Mouse (Mus musculus): ENCODE results near the gene Mical3.

The Mical3 gene

DNA sequence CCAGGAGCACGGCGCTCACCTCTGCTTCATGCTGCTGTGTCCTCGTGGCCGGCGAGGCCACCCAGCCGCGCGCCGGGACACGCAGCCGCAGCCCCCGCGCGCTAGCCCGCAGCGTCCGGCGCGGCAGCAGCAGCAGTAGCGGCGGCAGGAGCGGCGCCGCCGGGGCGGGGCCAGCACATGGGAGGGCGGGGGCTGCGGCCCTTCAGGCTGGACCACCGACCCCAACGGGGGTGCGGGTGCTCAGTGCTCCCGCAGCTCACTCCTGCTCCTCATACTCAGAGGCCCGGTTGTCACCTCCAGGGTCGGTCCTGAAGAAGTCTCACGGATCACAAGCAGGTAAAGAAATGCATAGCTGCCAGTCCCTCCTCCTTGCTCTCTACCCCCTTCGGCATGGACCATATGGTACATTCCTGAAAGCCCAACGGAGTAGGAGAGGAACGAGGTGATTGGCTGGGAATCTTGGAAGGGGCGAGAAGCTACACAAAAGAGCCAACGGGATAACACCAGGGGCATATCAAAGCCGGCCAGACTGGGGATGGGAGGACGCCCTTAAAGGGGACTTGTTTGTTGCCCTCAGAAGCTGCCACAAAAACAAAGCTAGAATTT lies 20.7 kb downstream of the Mical3 start:
- DNase-seq (ENCODE audit: low spot score in 2 of 2): peak; percentile 88 to 89

DNA sequence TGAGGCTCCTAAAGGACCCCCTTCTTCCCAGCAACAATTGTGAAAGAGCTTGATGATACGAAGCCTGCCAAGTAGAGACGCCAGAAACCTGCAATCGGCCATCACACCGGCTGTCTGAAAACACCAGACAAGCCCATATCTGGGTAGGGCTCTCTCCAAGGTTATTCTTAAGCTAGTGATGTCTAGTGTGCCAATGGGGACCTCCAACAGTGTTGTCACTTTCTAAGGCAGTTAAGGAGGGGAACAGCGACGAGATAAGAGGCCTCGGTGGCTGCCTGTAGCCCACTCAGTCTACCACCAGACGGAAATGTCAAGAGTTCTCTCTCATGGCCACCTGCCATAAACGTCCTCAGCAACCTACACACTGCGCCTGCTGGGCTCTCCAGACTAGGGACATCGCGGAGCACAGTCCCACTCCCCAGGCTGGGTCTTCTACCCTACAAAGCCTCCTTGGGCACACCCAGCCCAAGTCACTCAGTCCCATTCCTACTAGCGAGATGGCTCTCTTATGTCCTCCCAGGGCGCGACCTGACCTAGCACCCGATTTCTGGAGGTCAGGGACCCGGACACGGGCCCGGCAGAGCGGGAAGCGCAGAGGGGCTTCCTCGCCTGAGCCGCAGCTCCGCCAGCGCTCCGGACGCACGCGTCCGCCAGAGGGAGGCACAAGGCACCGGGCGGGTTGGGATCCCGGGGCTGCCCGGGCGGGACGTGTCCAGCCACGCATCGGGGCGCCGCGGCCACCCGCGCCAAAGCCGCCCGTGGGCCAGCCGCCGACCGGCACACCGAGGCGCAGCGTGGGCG lies 21.4 kb downstream of the Mical3 start:
- DNase-seq (ENCODE audit: low spot score in 2 of 2): no peak

DNA sequence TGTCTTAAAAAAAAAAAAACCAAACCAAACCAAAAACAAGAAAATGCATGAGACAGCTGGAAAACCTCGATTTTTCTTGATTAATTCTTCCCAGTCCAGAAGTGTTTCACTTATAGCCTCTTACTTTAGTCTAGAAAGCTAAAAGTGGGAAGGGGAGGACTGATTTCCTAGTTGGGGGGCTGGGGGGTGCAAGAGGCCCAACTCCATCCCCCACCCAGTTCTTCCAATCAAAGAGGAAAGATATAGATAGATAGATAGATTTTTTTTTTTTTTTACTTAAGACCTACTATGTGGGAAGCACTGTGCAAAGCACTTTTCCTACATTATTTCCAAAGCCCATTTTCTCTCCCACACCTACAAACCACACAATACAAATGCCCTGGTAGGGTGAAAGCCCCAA lies 22.7 kb downstream of the Mical3 start:
- no peak for DNase-seq (ENCODE audit: low spot score in 2 of 2)

DNA sequence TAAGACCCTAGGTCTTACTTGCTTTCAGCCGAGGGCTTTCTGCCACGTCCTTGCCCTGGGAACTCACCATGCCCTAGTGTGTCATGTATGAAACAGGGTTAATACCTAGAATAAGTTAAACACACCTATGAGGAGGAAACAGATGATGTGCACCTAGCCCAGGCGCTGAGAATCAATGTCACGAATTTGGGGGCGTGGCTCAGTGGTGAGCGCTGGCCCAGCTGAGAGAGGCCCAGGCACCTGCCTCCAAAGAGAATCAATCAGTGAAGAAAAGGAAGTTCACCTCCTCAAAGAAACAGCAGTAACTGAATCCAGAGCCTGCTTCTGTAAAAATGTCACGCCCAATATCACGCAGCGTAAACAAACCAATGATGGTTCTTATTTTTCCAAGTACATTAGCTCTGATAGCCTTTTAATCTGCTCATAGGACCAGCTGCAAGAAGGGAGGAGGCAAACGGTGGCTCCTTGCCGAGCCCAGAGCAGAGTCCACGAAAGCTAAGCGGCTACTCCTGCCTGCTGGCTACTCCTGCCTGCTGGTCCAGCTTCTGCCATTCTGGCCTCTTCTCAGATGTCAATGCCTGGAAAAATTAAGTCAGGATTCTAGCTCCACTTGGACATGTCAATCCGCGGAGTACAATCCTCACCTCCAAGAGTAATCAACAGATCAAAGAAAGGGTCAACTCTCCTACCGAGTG lies 23.9 kb downstream of the Mical3 start:
- no peak for DNase-seq (ENCODE audit: low spot score in 2 of 2)

DNA sequence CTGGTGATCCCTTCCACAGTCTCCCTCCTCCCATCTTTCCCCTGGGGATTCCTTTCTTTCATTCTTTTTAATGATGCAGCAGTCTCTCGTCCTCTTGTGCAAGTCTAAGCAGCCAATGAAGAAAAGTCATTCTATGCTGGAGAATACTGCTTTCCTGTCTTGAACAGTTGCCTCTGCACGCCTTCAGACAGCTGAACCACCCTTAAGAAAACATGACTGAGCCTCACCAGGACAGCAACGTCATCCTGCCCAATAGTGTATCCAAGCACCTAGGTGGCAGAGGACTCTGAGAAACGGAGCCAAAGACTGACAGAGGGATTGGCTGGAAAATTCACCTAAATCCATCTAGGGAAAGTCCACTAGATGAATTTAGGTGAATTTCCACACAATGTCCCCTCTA lies 25.1 kb downstream of the Mical3 start:
- DNase-seq (ENCODE audit: low spot score in 2 of 2): no peak

DNA sequence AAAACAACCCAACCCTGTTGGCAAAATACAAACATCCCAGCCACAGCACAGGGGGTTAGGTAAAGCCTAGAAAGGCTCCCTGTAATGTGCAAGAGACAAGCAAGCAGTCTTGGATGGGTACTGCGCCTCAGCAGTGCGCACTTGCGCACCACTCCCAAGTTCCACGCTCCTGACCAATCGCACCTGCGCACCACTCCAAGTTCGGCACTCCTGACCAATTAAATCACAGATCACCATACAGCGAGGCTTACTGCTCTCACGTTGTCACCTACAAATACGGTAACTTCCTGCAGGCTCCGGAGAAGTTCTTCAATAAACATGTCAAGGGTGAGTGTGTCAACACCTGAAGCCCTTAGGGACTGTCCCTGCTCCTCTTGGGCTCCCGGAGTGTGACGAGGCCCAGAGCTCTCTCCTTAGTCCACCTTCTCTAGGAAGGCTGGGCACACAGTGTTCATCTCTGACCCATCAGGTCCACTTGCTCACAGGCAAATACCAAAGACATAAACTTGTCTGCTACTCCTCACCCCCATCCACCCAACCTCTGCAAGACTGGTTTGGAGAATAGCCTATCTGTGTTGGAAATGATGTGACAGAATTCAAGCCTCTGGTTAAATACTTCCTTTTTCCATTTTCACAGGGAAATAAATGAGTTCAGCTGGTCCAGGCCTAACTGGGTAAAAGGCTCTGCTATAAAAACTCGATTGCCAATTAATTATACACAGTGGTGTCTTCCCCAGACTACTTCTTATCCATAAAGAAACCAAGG lies 27.2 kb downstream of the Mical3 start:
- DNase-seq (ENCODE audit: low spot score in 2 of 2): no peak

DNA sequence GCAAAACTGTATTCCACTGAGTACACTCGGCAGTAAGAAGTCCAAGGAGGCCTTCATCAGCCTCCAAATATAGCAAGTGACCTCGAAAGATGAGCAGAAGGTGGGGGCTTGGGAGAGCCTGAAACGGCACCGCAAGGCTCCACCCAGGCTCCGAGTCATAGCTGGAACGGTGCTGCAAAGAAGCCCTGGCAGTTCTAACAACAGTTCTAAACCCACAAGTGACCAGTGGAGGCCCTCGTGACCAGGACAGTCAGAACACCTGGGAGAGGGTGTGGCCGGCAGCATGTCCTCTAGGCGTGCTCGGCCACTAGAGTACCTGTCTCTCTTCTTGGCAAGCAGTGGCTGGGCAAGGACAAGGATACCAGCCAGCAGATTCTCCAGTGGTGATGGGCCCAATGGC lies 27.9 kb downstream of the Mical3 start:
- no peak for DNase-seq (ENCODE audit: low spot score in 2 of 2)

DNA sequence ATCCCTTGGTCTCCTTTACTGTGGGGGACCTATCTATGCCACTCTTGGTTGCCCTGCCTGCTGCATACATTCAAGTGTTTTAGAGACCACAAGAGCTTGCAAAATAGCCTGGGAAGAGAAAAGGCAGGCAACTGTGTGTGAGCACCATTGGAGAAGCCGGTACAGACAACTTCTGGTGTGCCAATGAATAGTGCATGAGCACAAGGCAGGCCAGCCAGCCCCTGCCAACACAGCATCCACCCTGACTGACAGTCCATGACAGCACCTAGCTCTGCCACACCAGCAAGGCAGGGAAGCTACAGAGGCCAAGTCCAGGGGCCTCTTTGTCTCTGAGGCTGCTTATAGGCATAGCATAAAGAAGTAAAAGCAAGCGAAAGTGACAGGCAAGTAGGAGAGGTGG lies 28.7 kb downstream of the Mical3 start:
- no peak for DNase-seq (ENCODE audit: low spot score in 2 of 2)

DNA sequence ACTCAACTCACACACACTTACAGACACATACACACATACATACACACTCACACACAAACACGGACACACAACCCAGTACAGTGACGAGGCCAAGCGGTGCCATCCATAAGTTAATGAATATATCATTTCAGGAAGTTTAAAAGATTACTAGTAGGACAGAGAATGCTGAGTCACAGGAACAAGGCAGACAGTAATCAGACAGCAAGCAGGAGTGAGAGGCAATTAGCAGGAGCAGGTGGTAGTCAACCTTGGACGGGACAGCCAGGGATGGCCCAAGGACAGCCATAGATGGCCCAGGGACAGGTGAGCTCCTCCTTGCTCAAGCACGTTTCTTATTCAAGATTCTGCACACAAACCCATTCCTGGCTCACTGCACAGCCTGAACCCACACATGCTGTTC lies 29.6 kb downstream of the Mical3 start:
- no peak for DNase-seq (ENCODE audit: low spot score in 2 of 2)

DNA sequence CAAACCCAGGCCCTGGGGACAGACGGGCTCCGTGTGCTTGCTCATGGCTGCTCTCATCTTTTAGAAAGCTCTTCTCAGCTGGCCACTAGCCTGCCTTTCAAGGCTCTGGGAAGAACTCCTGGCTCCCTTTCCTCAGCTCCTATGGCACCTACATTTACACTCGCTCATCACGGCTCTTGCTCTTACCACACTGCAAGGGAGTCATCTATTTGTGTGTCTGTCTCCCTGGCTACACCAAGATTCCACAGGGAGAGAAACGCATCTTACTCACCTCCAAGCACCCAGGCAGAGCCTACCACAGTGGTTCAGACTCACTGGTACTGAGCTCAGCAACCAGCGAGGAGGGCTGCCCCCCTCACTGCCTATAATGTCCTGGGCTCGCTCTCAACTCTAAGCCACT lies 31.0 kb downstream of the Mical3 start:
- no peak for DNase-seq (ENCODE audit: low spot score in 2 of 2)

DNA sequence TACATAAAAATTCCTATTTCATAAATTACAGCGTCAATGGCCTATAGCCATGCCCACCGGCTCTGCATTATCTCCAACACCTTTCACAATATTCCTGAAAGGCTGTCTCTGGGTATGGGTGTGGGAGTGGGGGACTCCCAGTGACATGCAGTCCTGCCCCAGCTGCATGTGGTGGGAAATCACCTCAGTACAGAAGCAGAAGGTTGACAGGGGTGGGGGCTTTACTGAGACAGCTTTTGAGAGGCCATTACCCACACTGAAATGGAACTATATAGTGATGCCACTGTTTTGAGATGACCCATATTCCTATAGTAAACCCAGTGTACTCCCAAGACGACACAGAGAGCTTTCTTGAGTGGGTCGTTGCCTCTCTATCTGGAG lies 31.6 kb downstream of the Mical3 start:
- no peak for DNase-seq (ENCODE audit: low spot score in 2 of 2)

DNA sequence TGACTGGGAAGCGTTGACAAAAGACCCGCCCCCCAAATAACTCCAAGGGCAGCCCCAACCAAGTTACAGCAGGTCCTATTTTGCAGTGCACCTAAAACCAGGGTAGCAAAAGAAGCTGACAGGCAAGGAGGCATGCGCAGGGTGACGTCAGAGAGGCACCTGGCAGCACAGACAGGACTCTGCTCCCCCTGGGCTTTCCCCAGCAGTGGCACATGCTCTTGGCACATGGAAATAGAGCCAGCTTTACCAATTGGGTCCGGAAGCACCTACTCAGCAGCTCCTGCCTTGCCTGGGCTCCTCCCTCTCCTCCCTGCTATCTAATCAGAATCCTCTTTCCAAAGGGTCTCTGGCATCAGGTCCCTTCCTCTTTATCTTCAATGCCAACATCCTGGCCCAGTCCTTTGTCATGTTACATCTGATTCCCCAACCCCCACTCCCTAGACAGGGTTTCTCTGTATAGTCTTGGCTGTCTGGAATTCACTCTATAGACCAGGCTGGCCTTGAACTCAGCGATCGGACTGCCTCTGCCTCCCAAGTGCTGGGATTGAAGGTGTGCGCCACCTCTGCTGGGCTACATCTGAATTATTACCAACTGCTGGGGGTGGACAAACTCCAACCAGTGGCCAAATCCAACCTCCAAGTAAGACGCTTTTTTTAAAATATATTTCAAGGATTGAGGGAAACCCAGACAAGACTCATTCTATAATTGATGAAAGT lies 32.1 kb downstream of the Mical3 start:
- no peak for DNase-seq (ENCODE audit: low spot score in 2 of 2)

DNA sequence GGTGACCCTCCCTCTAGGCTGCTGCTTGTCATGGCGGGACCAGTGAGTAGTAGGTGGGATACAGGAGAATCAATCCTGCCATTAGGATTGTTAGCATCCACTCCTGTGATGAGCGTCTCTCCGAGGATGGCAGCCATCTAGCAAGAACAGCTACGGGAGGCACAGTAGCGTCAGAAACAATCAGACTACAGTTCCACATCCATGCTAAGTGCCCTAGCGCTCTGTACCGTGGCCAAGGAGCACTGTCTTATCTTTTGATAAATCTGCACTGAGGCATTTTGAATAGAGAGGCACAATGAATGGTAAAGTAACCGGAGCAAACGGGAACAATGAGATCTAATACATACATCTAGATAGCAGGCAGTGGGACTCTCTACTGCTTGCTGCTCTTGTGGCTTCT lies 32.7 kb downstream of the Mical3 start:
- no peak for DNase-seq (ENCODE audit: low spot score in 2 of 2)

DNA sequence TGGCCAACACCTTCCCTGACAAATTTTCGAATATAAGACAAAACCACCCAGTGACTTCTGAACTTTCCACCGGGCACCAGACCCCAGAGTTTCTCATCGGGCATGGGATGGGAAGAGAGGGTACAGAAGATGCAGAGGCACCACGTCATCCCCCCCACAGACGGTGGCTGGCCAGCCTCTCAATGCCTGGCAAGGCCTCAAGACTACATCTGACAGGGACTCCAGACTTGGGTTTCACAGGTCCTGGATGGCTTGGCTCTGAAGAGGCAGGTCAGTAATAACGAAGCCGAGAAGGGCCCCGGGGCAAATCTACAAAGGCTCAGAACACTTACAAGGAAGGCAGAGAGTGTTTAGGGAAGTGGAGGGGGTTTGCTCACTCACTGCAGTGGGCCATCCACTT lies 33.9 kb downstream of the Mical3 start:
- no peak for DNase-seq (ENCODE audit: low spot score in 2 of 2)

DNA sequence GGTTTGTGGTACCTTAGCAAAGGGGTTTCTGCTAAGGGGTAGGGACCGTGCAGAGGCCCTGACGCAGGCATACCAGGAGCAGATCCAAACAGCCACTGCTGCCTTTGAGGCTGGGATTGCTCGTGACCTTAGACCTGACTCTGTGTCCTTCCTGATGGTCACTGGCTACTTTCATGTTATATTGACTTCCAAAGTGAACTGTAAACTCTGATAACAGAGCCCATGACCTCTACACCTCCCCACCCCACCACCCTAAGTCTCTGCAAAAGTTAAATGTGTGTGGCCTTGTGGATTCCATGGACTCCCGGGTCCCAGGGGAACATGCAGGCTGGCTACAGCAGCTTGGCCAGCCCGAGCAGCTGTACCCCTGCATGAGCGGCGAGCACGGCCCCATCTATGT lies 34.4 kb downstream of the Mical3 start:
- DNase-seq (ENCODE audit: low spot score in 2 of 2): no peak

DNA sequence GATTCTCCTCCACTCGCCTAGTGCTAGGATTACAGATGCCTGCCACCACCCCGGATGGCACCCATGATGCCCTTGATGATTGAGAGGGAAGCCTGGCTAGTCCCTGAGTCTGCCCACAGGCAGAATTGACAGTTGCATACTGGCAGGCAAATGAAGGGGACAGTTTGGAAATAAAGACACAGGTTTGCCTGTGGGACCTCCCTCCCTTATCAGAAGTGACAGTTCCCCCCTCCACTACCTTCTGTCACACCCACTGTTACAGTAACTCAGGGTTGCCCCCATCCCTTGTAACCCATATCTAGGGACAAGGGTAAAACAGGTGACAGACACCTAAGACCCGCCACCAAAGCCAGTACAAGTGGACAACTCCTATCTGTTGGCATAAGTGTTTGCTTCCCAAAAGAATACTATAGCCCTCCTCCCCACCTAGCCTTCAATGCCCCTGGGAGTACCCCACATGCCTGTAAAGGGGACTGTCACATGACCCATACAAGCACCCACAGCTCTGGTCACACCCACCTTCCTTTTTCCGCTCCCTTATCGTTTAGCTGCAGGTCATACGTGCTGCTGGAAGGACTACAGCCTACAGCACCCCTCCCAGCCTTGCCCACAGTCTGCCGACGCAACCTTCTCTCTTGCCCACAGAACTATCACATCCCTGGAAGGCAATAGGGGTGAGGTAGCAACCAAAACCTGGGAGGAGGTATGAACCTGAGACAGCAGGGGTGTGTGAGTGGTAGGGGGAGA lies 37.0 kb downstream of the Mical3 start:
- no peak for DNase-seq (ENCODE audit: low spot score in 2 of 2)

DNA sequence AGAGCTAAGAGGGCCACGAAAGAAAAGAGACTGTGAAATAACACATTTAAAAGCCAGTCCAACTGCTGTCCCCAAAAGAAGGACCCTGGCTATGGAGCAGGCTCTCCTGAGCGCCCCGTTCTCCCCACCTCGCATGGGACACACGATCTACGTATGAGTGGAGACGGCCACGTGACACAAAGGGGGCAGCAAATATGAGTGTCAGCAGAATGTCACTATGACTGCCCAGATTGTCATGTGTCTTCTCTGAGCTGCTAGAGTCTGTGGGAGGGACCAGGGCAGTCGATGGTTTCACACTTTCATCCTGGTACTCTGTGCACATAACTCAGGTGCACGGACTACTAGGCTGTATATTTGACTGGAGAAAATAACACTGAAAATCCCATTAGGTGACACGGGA lies 40.0 kb downstream of the Mical3 start:
- DNase-seq (ENCODE audit: low spot score in 2 of 2): no peak

DNA sequence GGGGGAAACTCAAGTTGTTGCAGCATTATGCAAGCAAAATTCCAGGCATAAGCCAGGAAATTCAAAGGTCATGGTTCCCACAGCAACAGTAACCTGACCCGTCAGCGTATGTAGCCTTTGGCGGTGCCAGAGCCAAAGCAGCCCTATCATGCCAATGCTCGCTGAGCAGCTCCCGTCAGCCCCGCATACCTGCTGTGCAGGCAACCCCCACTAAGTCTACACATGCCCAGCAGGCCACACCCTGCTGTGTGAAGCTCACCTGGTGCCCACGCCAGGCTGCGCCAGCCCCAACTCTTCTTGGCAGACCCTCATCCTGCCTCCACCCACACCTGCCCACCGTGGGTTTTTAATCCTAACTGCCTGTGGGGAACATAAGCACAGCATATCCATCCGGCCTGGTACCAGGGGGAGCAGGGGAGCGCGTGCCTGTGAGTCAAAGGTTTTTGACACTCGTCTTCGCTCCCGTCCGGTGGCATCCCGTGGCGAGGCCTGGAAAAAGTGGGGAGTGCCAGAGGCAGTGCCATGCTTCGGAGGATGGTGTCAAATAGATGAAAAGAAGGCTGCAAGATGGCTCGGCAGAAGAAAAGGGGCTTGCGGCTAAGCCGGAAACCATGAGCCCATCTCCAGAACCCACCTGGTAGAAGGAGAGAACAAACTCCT lies 43.1 kb downstream of the Mical3 start:
- no peak for DNase-seq (ENCODE audit: low spot score in 2 of 2)

DNA sequence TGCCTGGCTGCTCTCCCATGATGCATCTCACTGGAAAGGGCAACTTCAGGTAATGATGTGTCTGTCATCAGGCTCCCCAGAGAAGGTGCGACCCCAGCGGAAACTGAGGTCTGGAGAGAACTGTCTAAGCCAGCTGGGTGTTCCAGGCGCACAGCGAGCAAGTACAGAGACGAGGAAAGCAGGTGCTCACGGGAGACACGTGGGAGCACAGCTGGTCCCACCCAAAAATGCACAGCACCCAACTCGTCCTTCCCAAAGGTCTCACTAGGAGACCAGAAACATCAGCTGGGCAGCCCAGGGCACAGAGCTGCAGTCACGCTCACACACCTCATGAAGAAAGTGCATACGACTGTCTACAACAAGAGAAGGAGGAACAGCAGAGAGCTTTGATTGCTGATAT lies 43.7 kb downstream of the Mical3 start:
- DNase-seq (ENCODE audit: low spot score in 2 of 2): no peak

DNA sequence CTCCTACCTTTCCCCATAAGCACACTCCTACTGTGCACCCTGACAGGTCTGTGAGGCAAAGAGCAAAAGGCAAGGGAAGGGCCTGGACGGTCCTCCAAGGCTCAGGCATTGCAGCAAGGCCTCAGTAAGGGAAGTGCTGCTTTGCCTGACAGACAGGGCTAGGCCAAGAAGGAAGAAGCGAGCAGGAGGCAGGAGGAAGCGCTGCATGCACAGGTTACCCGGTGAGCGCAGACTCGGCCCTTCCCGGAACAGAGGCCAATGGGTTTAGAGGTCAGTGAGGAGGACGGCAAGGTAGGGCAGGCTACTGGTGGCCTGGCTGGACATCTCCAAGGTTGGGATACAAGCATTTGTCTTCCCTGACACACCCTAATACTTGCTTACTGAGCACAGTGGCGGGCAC lies 44.6 kb downstream of the Mical3 start:
- no peak for DNase-seq (ENCODE audit: low spot score in 2 of 2)
